Mouse (Mus musculus) forebrain, embryonic 16.5 days (tissue): ENCODE measurements at regions not wholly inside any gene's neighbourhood (a gene's known extent, or its start where the extent isn't known, plus 50 kb on each side); places are given as distances from the start of the nearest gene placed in this dataset.

Source experiments
- ATAC-seq: fragments of 200-750 bp; cut with Nextera tagmentation; 2 replicates; pipeline ENCODE4 v1.8.0; 2017; ENCODE audit warnings: mild to moderate bottlenecking, moderate library complexity
- H3K27ac ChIP-seq: fragments of 300-500 bp; sonication (generic); 2 replicates; pipeline ENCODE4 v1.5.1; 2014; ENCODE audit warnings: low read length, control low read depth
- H3K27me3 ChIP-seq: fragments of 300-500 bp; sonication (generic); replicated peaks from 2 replicates; pipeline ENCODE4 v1.6.1; 2014; ENCODE audit warnings: low read length; ENCODE audit not compliant: control insufficient read depth, insufficient read depth
- H3K36me3 ChIP-seq: fragments of 300-500 bp; sonication (generic); 2 replicates; pipeline ENCODE4 v1.6.1; 2014; ENCODE audit not compliant: control insufficient read depth, insufficient read depth
- H3K4me1 ChIP-seq: fragments of 300-500 bp; sonication (generic); replicated peaks from 2 replicates; pipeline ENCODE4 v1.6.1; 2014; ENCODE audit warnings: low read length; ENCODE audit not compliant: control insufficient read depth, insufficient read depth
- H3K4me2 ChIP-seq: fragments of 300-500 bp; sonication (generic); 2 replicates; pipeline ENCODE4 v1.6.1; 2014; ENCODE audit warnings: mild to moderate bottlenecking, low read length, control low read depth
- H3K4me3 ChIP-seq: fragments of 300-500 bp; sonication (generic); replicated peaks from 2 replicates; pipeline ENCODE4 v1.5.1; 2014; ENCODE audit warnings: mild to moderate bottlenecking, low read length, control low read depth
- H3K9ac ChIP-seq: fragments of 300-500 bp; sonication (generic); replicated peaks from 2 replicates; pipeline ENCODE4 v1.6.1; 2014; ENCODE audit warnings: low read depth, low read length, control low read depth
- H3K9me3 ChIP-seq: fragments of 300-500 bp; sonication (generic); 2 replicates; pipeline ENCODE4 v1.6.1; 2016; ENCODE audit warnings: low read length; ENCODE audit not compliant: control insufficient read depth
- whole genome bisulfite sequencing: fragments of 180-500 bp; shearing (Covaris S2); extraction: QIAGEN DNeasy Blood & Tissue Kit; methylation state at CpG from one replicate; pipeline ENCODE4 v1.1.7; 2014; 5-methylcytosine and 5-hydroxymethylcytosine counted together

- Histone ChIP-seq H3K9ac (no peak overlapping the region), H3K4me2 (no peak overlapping the region), H3K27ac (no peak overlapping the region), H3K9me3 (no peaks in the 10 kb centered on the region), H3K27me3 (no peaks in the 10 kb centered on the region), H3K4me3 (no peak overlapping the region), H3K36me3 (no peaks in the 10 kb centered on the region), H3K4me1 (0 out of 2 replicates have a peak, but pooled peaks cover 3% of the 10 kb centered on the region)
- peak; percentile 52; the same call in 1 of the 2 replicates for ATAC-seq
- WGBS = 54% methylated on average over 8 of the region's 8 CpGs
Observed at GRCm38 (mm10) chr1:90311649-90312442, 108.1 kb downstream of the Ackr3 start.

DNA sequence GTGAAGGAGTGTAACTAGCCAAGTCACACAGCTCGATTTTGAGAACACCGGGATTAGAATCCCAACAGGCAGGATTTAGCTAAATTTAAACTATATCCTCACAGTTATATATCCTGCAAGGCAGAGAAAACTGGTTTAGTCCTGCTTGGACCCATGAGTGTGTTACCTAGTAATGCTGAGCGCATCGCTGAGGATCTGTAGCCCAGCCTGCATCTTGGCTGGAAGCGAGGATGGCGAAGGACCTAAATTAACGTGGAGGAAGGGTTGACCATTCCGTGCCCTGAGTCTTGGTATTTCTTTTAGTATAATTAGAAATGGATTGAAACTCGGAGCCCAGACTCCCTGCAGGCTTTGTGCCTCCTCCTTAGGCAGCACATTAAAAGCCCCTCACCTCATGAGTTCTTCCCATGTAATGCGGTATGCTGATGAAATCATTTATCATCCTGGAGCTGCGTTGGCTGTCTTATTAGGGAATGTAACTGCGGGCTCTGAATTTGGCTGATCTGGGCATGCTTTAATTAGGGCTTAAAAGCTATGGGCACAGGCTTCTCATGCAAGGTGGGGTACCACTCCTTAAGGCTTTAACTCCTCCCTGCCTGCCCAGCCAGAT lies 110.1 kb downstream of the Ackr3 start:
- Histone ChIP-seq H3K4me3 (no peak overlapping the region), H3K9ac (no peak overlapping the region), H3K4me1 (peaks cover 9% of the 10 kb centered on the region; the same call in 1 of the 2 replicates), H3K36me3 (no peaks in the 10 kb centered on the region), H3K4me2 (no peak overlapping the region), H3K27me3 (no peaks in the 10 kb centered on the region), H3K9me3 (no peaks in the 10 kb centered on the region), H3K27ac (no peak overlapping the region)
- 70% methylated on average over 12 of the region's 12 CpGs for WGBS
- ATAC-seq = no peak

DNA sequence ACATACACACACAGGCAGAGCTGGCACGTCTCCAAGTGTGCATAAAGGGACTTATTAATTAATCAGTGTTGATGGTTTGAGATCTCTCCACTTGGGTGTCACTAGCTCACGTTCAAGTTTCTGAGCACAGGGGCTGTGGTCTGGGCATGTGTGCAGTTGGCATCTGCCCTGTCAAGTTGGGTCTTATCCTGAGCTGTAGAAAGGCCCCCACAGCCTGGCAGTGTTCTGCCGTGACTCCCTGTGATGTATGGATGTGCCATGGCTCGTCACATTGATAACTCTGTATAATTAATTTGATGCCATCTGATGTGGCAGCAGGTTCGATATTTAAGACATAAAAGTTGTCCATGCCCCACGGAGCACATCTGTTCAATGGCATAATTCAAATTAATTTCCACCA lies 114.1 kb downstream of the Ackr3 start:
- H3K9me3 ChIP-seq = no peaks in the 10 kb centered on the region
- H3K4me3 ChIP-seq = no peak overlapping the region
- WGBS = 45% methylated on average over 6 of the region's 6 CpGs
- peaks cover 5% of the 10 kb centered on the region; the same call in 1 of the 2 replicates for H3K4me1 ChIP-seq
- no peak overlapping the region for H3K9ac ChIP-seq
- no peaks in the 10 kb centered on the region for H3K36me3 ChIP-seq
- no peak overlapping the region for H3K4me2 ChIP-seq
- H3K27me3 ChIP-seq = no peaks in the 10 kb centered on the region
- no peak overlapping the region for H3K27ac ChIP-seq
- ATAC-seq = peak; percentile 67

DNA sequence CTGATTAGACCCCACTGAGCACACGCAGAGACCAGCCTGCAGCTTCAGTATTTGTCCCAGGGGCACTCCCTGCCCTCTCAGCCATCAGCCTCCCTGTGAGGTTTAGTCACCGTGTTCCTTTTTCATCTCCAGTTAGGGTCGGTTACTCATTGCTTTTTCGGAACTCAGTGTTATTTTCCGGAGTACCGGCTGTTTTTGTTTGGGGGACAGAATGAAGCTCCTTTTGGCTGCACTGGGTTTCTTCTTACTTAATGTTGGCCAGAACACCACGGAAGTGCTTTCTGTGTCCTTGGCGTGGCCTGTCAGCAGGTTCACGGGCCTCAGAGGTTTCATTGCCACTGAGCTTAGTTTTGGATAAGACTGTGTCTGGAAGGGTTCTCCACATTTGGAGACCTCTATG lies 114.7 kb downstream of the Ackr3 start:
- H3K4me2 ChIP-seq = no peak overlapping the region
- no peaks in the 10 kb centered on the region for H3K9me3 ChIP-seq
- H3K27me3 ChIP-seq = no peaks in the 10 kb centered on the region
- ATAC-seq = no peak
- no peak overlapping the region for H3K27ac ChIP-seq
- no peak overlapping the region for H3K4me3 ChIP-seq
- H3K4me1 ChIP-seq = peaks cover 5% of the 10 kb centered on the region; the same call in 1 of the 2 replicates
- no peak overlapping the region for H3K9ac ChIP-seq
- WGBS = 81% methylated on average over 9 of the region's 9 CpGs
- no peaks in the 10 kb centered on the region for H3K36me3 ChIP-seq

DNA sequence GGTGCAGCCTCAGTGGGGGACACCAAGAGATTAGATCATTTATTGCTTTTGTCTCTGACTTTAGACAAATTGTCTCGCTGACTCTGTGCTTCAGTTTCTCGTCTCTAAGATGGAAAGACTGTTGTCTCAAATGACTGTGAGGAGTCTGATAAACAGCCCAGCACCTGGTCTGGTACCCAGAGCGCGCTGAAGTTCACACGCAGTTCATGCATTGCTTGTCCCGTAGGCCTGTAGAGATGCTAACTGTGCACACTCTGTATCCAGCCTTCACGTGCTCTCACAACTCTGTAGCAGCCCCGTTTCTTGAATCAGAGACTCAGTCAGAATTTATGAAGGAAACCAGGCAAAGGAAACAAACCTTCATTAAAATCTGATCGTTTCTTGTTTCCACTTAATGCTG lies 116.7 kb downstream of the Ackr3 start:
- no peak overlapping the region for H3K4me2 ChIP-seq
- no peaks in the 10 kb centered on the region for H3K27me3 ChIP-seq
- ATAC-seq = no peak
- no peak overlapping the region for H3K4me3 ChIP-seq
- H3K36me3 ChIP-seq = no peaks in the 10 kb centered on the region
- H3K27ac ChIP-seq = no peak overlapping the region
- H3K9ac ChIP-seq = no peak overlapping the region
- 62% methylated on average over 9 of the region's 9 CpGs for WGBS
- H3K9me3 ChIP-seq = no peaks in the 10 kb centered on the region
- H3K4me1 ChIP-seq = peaks cover 8% of the 10 kb centered on the region; the same call in 1 of the 2 replicates

- no peaks in the 10 kb centered on the region for H3K27me3 ChIP-seq
- no peak overlapping the region for H3K4me2 ChIP-seq
- H3K27ac ChIP-seq = no peak overlapping the region
- no peak for ATAC-seq
- no peaks in the 10 kb centered on the region for H3K36me3 ChIP-seq
- H3K4me3 ChIP-seq = no peak overlapping the region
- H3K4me1 ChIP-seq = peaks cover 8% of the 10 kb centered on the region; the same call in 1 of the 2 replicates
- 73% methylated on average over 8 of the region's 8 CpGs for WGBS
- no peak overlapping the region for H3K9ac ChIP-seq
- no peaks in the 10 kb centered on the region for H3K9me3 ChIP-seq
Observed at GRCm38 (mm10) chr1:90321501-90321900, 117.7 kb downstream of the Ackr3 start.

DNA sequence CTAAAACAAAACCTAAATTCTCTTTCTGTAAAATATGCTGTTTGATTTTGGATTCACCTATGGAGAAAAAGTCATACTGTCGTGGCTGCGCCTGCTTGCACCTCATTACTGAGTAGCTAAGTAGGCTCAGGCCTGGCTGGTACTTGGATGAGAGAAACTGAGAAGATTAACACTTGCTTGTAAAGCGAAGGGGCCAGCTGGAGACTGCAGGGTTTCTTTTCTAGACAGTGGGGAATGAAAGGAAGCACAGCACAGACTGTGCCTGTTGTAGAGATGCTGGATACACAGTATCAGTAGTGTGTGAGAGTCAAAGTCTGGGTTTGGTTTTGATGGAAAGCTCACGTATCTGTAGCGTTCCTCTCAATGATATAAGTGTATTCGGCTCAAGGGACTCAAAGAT lies 123.5 kb downstream of the Ackr3 start:
- no peak overlapping the region for H3K9ac ChIP-seq
- peaks cover 15% of the 10 kb centered on the region for H3K4me1 ChIP-seq
- no peaks in the 10 kb centered on the region for H3K27me3 ChIP-seq
- no peaks in the 10 kb centered on the region for H3K36me3 ChIP-seq
- H3K9me3 ChIP-seq = no peaks in the 10 kb centered on the region
- H3K27ac ChIP-seq = no peak overlapping the region
- 44% methylated on average over 6 of the region's 6 CpGs for WGBS
- no peak overlapping the region for H3K4me3 ChIP-seq
- ATAC-seq = peak; percentile 82
- no peak overlapping the region for H3K4me2 ChIP-seq

GRCm38 (mm10) chr1:90332531-90332930 lies 128.8 kb downstream of the Ackr3 start:
- ATAC-seq = no peak
- 86% methylated on average over 4 of the region's 4 CpGs for WGBS
- H3K4me1 ChIP-seq = peaks cover 15% of the 10 kb centered on the region

DNA sequence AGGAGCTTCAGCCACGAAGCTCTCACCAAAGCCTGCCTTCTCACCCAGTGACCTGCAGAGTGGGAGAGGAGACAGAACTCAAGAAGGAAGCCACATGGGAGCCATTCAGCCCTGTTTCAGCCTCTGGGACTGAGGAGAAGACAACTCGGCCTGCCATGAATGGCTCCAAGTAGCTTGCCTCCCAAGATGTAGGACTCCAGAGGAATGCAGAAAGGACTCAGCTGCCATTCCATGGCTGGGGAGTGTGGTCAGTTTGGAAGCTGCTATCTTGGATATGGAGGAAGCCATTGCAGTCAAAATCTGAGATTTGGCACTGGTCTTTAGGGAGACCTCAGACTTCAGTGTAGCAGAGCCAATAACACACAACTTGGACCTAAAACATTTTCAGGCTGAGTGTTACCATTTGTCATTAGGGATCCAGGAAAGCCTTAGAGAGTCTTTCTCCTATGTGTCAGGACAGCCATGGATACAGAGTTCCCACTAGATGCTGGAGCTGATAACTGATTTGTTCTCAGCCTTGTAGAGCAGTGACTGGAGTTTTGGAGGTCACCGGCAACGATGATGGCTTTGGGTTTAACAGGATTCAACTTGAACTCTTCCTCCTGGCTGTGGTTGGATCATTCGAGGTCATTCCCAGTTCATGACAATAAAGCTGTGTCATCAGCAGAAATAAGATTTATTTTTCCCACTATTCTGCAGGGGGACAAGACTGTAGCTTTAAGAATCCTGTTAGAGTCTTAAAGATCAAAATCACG lies 130.1 kb downstream of the Ackr3 start:
- H3K27me3 ChIP-seq = no peaks in the 10 kb centered on the region
- no peak overlapping the region for H3K4me3 ChIP-seq
- ATAC-seq = no peak
- whole genome bisulfite sequencing = 86% methylated on average over 6 of the region's 6 CpGs
- H3K4me2 ChIP-seq = no peak overlapping the region
- H3K27ac ChIP-seq = no peak overlapping the region
- H3K9ac ChIP-seq = no peak overlapping the region
- H3K36me3 ChIP-seq = no peaks in the 10 kb centered on the region
- H3K4me1 ChIP-seq = peaks cover 4% of the 10 kb centered on the region
- H3K9me3 ChIP-seq = no peaks in the 10 kb centered on the region

More at GRCm38 (mm10) chr1:90332531-90332930, 128.8 kb downstream of the Ackr3 start:
- Histone ChIP-seq H3K27me3 (no peaks in the 10 kb centered on the region), H3K9ac (no peak overlapping the region), H3K27ac (no peak overlapping the region), H3K36me3 (no peaks in the 10 kb centered on the region), H3K4me2 (no peak overlapping the region), H3K9me3 (no peaks in the 10 kb centered on the region), H3K4me3 (no peak overlapping the region)
